In genomic region chr9:32335389-32336150, GRCm38 (mm10) we compare ENCODE assay signal across 16 mouse cellular contexts. TPM values are rescaled to one million over a fixed set of nuclear protein-coding genes. Genes with fewer than 3 reads are reported as not detected.
DNase-seq lines count a peak whose midpoint lies in the region; ATAC-seq lines count a peak whose summit lies in the region.
"Had no signal": no experiment of that assay in that cellular context is flagged by ENCODE, and none has a peak within 500 bp of the region (broad histone marks: within the 10 kb centered on the region; RNA-seq: fewer than 3 reads in every experiment).

No protein-coding gene starts in this region.

- H3K4me2 ChIP-seq in liver, embryonic 16.5 days (ENCODE audit: low read depth, low read length) = no peak overlapping the region
- no peak overlapping the region for H3K4me2 ChIP-seq in hindbrain, embryonic 11.5 days (replicated peaks; ENCODE audit: low read depth, low read length)
- no peak overlapping the region for H3K4me2 ChIP-seq in forebrain, embryonic 14.5 days (ENCODE audit: low read length)

- no peaks in the 10 kb centered on the region for H3K9me3 ChIP-seq in liver, embryonic 16.5 days (replicated peaks; ENCODE audit: control insufficient read depth, low read length)
- no peaks in the 10 kb centered on the region for H3K9me3 ChIP-seq in hindbrain, embryonic 11.5 days (ENCODE audit: control insufficient read depth, low read length)
- H3K9me3 ChIP-seq in forebrain, embryonic 14.5 days (replicated peaks; ENCODE audit: control insufficient read depth, low read length) = no peaks in the 10 kb centered on the region

- H3K4me3 ChIP-seq in liver, embryonic 16.5 days (ENCODE audit: low read depth, low read length) = no peak overlapping the region
- H3K4me3 ChIP-seq in hindbrain, embryonic 11.5 days (ENCODE audit: low read depth, low read length) = no peak overlapping the region
- H3K4me3 ChIP-seq in forebrain, embryonic 14.5 days (ENCODE audit: low read depth, low read length) = no peak overlapping the region

- ATAC-seq in liver, embryonic 16.5 days (ENCODE audit: low read depth) = peak; percentile 54
- ATAC-seq in monocyte, adult 5-6 weeks (replicated peaks; ENCODE audit: insufficient number of reproducible peaks, low FRiP score, low TSS enrichment, poor library complexity, severe bottlenecking) = no peak
- no peak for ATAC-seq in hindbrain, embryonic 11.5 days (ENCODE audit: low FRiP score)
- no peak for ATAC-seq in forebrain, embryonic 14.5 days

- intact Hi-C loops in heart, postnatal 25 days (cut with DNase I) = no loop called here

- H3K27ac ChIP-seq in liver, embryonic 16.5 days (ENCODE audit: low read length) = no peak overlapping the region
- no peak overlapping the region for H3K27ac ChIP-seq in hindbrain, embryonic 11.5 days (ENCODE audit: low read depth, low read length)
- H3K27ac ChIP-seq in forebrain, embryonic 14.5 days (ENCODE audit: low read depth, low read length) = no peak overlapping the region

- no peak overlapping the region for H3K9ac ChIP-seq in liver, embryonic 16.5 days (ENCODE audit: low read depth, low read length)
- no peak overlapping the region for H3K9ac ChIP-seq in hindbrain, embryonic 11.5 days (ENCODE audit: low read depth, low read length)
- no peak overlapping the region for H3K9ac ChIP-seq in forebrain, embryonic 14.5 days (ENCODE audit: low read length)

- peaks cover 2% of the 10 kb centered on the region for H3K4me1 ChIP-seq in liver, embryonic 16.5 days (ENCODE audit: control insufficient read depth, low read depth, low read length)
- no peaks in the 10 kb centered on the region for H3K4me1 ChIP-seq in hindbrain, embryonic 11.5 days (replicated peaks; ENCODE audit: control insufficient read depth, insufficient read depth, low read length)
- H3K4me1 ChIP-seq in forebrain, embryonic 14.5 days (ENCODE audit: control insufficient read depth, insufficient read depth, low read length) = no peaks in the 10 kb centered on the region

- 54% methylated on average over 13 of the region's 13 CpGs for WGBS in liver, embryonic 16.5 days (ENCODE audit: insufficient replicate concordance)
- WGBS in hindbrain, embryonic 11.5 days = 80% methylated on average over 13 of the region's 13 CpGs
- WGBS in forebrain, embryonic 14.5 days = 87% methylated on average over 13 of the region's 13 CpGs

- no peaks in the 10 kb centered on the region for H3K36me3 ChIP-seq in liver, embryonic 16.5 days (ENCODE audit: control insufficient read depth, insufficient read depth)
- no peaks in the 10 kb centered on the region for H3K36me3 ChIP-seq in hindbrain, embryonic 11.5 days (ENCODE audit: control insufficient read depth, insufficient read depth, low read length)
- no peaks in the 10 kb centered on the region for H3K36me3 ChIP-seq in forebrain, embryonic 14.5 days (ENCODE audit: control insufficient read depth, insufficient read depth, low read length)
- H3K36me3 ChIP-seq: G1E had no signal

- peak; percentile 94 for DNase-seq in heart, adult 11 months
- no peak for DNase-seq in heart, postnatal 25 days (ENCODE audit: low spot score)
- DNase-seq in thymus, postnatal 14 days = peak; percentile 4
- no peak for DNase-seq in thymus, postnatal 4 days
- no peak for DNase-seq in hindbrain, embryonic 11.5 days (ENCODE audit: low spot score)
- DNase-seq in forebrain, embryonic 14.5 days (ENCODE audit: low spot score) = no peak
- DNase-seq: embryo, embryonic 11 days; right cerebral cortex, postnatal 4 days had no signal

- H3K27me3 ChIP-seq in liver, embryonic 16.5 days (ENCODE audit: control insufficient read depth, insufficient read depth, low read depth, low read length) = no peaks in the 10 kb centered on the region
- no peaks in the 10 kb centered on the region for H3K27me3 ChIP-seq in hindbrain, embryonic 11.5 days (ENCODE audit: control insufficient read depth, insufficient read depth, low read length)
- H3K27me3 ChIP-seq in forebrain, embryonic 14.5 days (replicated peaks; ENCODE audit: control insufficient read depth, insufficient read depth, low read length) = peaks cover 7% of the 10 kb centered on the region; the same call in 1 of the 2 replicates

RNA-seq across cellular contexts. Expression of gene Kcnj5, which starts 8.6 kb away (rescaled TPM):
- total RNA-seq in heart, postnatal 25 days (2021) = 10 to 100 TPM; 50.8 to 56.0 TPM
- 1.6 and 1.7 TPM in 2 replicates for polyA plus RNA-seq in liver, embryonic 16.5 days (2015; fragmentation: Nextera tagmentation; extraction: Ambion mirVana)
- 0.87 TPM in 1 of 3 replicates, not detected in the others for total RNA-seq in monocyte, adult 5-6 weeks (2017)
- polyA plus RNA-seq in hindbrain, embryonic 11.5 days (2014; fragmentation: Nextera tagmentation; extraction: Ambion mirVana) = 0.35 and 0.36 TPM in 2 replicates
- 0.37 and 0.55 TPM in 2 replicates for polyA plus RNA-seq in forebrain, embryonic 14.5 days (2014; fragmentation: Nextera tagmentation; extraction: Ambion mirVana)
- polyA plus RNA-seq: G1E had no signal

RNA-seq across cellular contexts. Expression of gene Kcnj1, which starts 36.7 kb away (rescaled TPM):
- not detected for total RNA-seq in heart, postnatal 25 days (2021)
- not detected in 2 replicates for polyA plus RNA-seq in liver, embryonic 16.5 days (2015; fragmentation: Nextera tagmentation; extraction: Ambion mirVana)
- total RNA-seq in monocyte, adult 5-6 weeks (2017) = 0.21 to 1.4 TPM (median 0.49 TPM) in 3 replicates
- not detected in 2 replicates for polyA plus RNA-seq in hindbrain, embryonic 11.5 days (2014; fragmentation: Nextera tagmentation; extraction: Ambion mirVana)
- not detected in 2 replicates for polyA plus RNA-seq in forebrain, embryonic 14.5 days (2014; fragmentation: Nextera tagmentation; extraction: Ambion mirVana)
- total RNA-seq: layer of hippocampus, postnatal 10 days had no signal
- polyA plus RNA-seq: forebrain, embryonic 11.5 days; G1E; gonadal fat pad, adult 2 months; limb, embryonic 11.5 days; stomach, embryonic 16.5 days had no signal

Comparison
In these comparisons a context has a peak if more than half of its experiments do, and no peak if none do; other contexts are left out.
1. DNase-seq: peak in heart, adult 11 months (single experiment) and thymus, postnatal 14 days (single experiment); none in heart, postnatal 25 days (single experiment), thymus, postnatal 4 days (single experiment), hindbrain, embryonic 11.5 days (single experiment) and forebrain, embryonic 14.5 days (single experiment).